Mouse (Mus musculus): ENCODE measurements at regions not wholly inside any gene's neighbourhood (a gene's known extent, or its start where the extent isn't known, plus 50 kb on each side); places are given as distances from the start of the nearest gene placed in this dataset.

DNA sequence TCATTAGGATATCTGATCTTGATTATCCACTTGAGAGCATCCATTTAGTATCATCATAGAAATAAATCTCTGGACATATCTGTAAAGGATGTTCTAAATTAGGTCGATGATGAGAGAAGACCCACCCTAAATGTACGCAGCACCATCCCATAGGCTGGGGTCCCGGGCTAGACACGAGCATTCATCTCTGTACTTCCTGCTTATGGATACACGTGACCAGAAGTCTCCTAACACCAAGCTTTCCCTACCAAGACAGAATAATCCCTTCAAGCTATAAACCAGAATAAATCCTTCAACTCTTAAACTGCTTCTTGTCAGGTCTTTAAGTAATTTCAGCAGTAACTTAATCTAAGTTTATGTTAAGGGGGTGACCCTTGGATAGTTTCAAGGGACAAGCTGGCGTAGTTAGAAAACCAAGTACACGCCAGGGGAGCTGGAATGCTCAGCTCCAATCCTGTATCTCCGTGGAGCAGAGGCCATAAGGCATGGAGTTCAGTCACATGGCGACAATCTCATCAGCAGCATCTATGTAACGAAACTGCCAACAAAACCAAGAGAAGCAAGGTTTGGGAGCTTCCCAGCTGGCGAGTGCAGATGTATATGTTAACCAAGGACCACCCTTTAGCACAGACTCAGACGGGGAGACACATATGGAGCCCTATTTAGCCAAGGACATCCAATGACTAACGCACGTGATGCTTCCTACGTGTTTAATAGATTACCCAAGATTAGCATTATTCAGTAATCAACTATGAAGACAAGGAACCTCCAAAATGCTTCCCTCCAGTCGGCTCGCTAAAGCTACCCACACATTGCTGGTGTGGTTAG, 76.3 kb upstream of the Spdye4c start:
- Histone ChIP-seq H3K9me3 (replicated peaks) (no peaks in the 10 kb centered on the region), H3K27me3 (replicated peaks) (no peaks in the 10 kb centered on the region), H3K9ac (replicated peaks) (no peak overlapping the region), H3K4me2 (no peak overlapping the region), H3K4me3 (replicated peaks) (no peak overlapping the region), H3K4me1 (no peaks in the 10 kb centered on the region), H3K27ac (replicated peaks) (no peak overlapping the region), H3K36me3 (no peaks in the 10 kb centered on the region)
- WGBS = 84% methylated on average over 17 of the region's 17 CpGs
- ATAC-seq (ENCODE audit: low FRiP score) = no peak

DNA sequence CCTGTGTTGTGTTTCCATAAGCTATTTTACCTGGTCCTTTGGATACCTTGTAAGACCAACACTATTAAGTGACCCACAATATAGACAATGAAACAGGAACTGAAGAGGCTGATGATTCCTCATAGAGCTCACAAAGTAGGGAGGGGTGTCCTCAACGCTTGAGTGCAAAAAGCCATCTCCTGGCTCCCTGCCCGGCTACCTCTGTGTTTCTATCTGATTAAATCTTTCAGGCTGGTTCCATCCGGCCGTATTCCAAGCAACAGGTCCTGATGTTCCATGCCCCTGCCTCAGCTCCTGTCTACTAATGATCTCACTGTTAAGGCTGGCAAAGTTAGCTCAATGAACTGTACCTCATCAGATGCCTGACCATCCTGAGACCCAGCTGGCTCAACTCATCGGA, 75.3 kb upstream of the Spdye4c start:
- WGBS = 78% methylated on average over 5 of the region's 5 CpGs
- no peak overlapping the region for H3K4me3 ChIP-seq (replicated peaks)
- no peaks in the 10 kb centered on the region for H3K9me3 ChIP-seq (replicated peaks)
- H3K4me2 ChIP-seq = no peak overlapping the region
- no peak overlapping the region for H3K9ac ChIP-seq (replicated peaks)
- no peak overlapping the region for H3K27ac ChIP-seq (replicated peaks)
- H3K36me3 ChIP-seq = no peaks in the 10 kb centered on the region
- no peaks in the 10 kb centered on the region for H3K4me1 ChIP-seq
- H3K27me3 ChIP-seq (replicated peaks) = no peaks in the 10 kb centered on the region
- ATAC-seq (ENCODE audit: low FRiP score) = no peak

DNA sequence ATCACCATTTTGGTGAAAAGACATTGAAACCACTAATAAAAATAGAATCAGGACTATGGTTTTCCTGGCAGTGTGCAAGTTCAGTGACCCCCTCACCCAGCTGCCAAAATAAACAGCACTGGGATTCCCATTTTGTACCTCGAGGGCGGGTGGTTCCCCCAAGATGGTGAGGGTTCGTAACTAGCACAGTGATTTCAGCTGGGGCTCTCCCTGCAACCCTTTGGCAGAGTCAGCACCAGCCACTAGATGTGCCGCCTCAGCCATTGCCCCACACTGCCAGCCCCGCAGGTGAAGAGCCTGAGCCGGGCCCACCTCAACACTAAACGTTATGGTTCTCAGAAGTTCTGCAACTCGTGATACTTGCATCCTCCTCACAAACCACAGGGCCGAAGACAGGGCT, 74.3 kb upstream of the Spdye4c start:
- Histone ChIP-seq H3K4me3 (replicated peaks) (no peak overlapping the region), H3K27me3 (replicated peaks) (no peaks in the 10 kb centered on the region), H3K9me3 (replicated peaks) (no peaks in the 10 kb centered on the region), H3K4me2 (no peak overlapping the region), H3K27ac (replicated peaks) (no peak overlapping the region), H3K4me1 (no peaks in the 10 kb centered on the region), H3K9ac (replicated peaks) (no peak overlapping the region), H3K36me3 (no peaks in the 10 kb centered on the region)
- 86% methylated on average over 9 of the region's 9 CpGs for WGBS
- no peak for ATAC-seq (ENCODE audit: low FRiP score)

DNA sequence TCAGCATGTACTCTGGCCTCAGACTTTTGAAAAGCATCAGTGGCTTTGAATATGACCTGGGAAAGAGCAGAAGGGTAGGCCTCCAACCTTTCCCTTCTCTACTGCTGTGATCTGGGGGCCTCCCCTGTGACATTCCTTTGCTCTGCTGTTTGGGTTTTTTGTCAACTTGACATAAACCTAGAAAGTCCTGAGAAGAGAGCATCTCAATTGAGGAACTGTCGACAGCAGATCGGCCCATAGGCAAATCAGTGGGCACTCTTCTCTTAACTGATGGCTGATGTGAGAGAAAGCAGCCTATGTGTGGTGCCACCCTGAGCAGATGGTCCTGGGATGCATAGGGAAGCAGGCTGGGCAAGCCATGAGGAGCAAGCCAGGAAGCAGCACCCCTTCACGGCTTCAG, 72.9 kb upstream of the Spdye4c start:
- Histone ChIP-seq H3K27ac (replicated peaks) (no peak overlapping the region), H3K9me3 (replicated peaks) (no peaks in the 10 kb centered on the region), H3K27me3 (replicated peaks) (no peaks in the 10 kb centered on the region), H3K9ac (replicated peaks) (no peak overlapping the region), H3K36me3 (no peaks in the 10 kb centered on the region), H3K4me1 (no peaks in the 10 kb centered on the region), H3K4me3 (replicated peaks) (no peak overlapping the region), H3K4me2 (no peak overlapping the region)
- 96% methylated on average over 3 of the region's 3 CpGs for whole genome bisulfite sequencing
- ATAC-seq (ENCODE audit: low FRiP score) = no peak

DNA sequence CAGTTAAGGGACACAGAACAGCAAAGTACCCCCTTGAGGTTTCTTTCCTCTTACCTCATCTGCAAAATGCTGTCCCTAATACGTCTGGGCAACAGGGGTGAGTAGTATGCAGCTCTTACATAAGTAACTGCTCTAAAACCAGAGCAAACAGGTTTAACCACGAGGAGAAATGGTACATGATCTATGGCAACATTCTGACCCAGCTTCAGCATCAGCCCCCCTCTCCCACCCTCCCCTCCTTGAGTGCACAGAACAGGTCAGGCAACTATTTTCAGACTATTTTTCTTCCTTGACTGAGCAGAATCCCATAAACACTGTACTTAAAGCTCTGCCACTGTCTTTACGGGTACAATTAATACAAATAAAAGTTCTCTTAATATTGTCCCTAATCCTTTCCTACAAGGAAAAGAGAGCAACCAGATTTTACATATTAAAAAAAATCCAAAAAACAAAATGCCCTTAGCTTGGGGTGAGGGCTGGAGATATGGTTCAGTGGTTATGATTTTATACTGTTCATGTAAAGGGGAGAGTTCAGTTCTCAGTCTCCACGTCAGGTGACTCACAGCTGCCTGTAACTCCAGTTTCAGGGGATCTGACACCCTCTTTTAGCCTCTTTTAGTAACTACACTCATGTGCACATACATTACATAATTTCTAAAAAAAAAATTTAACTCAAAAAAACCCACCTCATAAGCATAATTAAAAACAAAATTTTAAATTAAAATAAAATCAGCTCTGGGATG, 69.1 kb upstream of the Spdye4c start:
- H3K27me3 ChIP-seq (replicated peaks) = no peaks in the 10 kb centered on the region
- H3K9me3 ChIP-seq (replicated peaks) = no peaks in the 10 kb centered on the region
- H3K4me1 ChIP-seq = no peaks in the 10 kb centered on the region
- H3K9ac ChIP-seq (replicated peaks) = no peak overlapping the region
- no peaks in the 10 kb centered on the region for H3K36me3 ChIP-seq
- no peak for ATAC-seq (ENCODE audit: low FRiP score)
- no peak overlapping the region for H3K27ac ChIP-seq (replicated peaks)
- WGBS = 60% methylated on average over 4 of the region's 4 CpGs
- no peak overlapping the region for H3K4me2 ChIP-seq
- H3K4me3 ChIP-seq (replicated peaks) = no peak overlapping the region

DNA sequence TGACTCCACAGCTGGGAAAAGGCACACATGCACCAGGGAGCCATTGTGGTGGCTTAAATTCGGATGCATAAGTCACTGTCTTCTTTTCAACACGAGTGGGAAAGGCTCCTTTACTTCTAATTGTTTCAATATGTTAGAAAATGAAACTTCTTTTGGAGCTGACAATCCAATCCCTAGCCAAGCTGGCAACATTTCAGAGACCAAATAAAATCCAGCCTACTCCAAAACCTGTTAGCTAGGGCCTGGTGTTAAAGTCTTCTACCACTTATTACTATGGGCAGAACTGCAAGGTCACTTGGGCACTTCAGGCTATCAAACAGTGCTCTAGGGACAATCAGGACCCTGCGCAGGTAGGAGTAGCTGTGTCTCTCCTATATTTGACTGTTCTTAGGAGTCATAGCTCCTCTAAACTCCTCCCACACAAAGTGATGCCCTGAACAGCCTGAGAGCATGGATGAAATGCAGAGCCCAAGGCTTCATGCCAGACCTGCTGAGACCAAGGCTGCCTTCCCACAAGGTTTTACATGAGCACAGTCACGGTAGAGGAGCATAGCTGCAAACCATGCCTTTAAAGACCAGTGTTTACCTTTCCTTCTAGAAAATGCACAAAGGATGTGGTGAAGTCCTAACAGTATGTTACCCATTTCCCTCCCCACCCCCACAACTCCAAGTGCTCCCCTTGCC, 67.4 kb upstream of the Spdye4c start:
- Histone ChIP-seq H3K4me3 (replicated peaks) (no peak overlapping the region), H3K4me2 (no peak overlapping the region), H3K9ac (replicated peaks) (no peak overlapping the region), H3K27me3 (replicated peaks) (no peaks in the 10 kb centered on the region), H3K4me1 (no peaks in the 10 kb centered on the region), H3K9me3 (replicated peaks) (no peaks in the 10 kb centered on the region), H3K27ac (replicated peaks) (no peak overlapping the region), H3K36me3 (no peaks in the 10 kb centered on the region)
- 79% methylated on average over 4 of the region's 4 CpGs for WGBS
- no peak for ATAC-seq (ENCODE audit: low FRiP score)

DNA sequence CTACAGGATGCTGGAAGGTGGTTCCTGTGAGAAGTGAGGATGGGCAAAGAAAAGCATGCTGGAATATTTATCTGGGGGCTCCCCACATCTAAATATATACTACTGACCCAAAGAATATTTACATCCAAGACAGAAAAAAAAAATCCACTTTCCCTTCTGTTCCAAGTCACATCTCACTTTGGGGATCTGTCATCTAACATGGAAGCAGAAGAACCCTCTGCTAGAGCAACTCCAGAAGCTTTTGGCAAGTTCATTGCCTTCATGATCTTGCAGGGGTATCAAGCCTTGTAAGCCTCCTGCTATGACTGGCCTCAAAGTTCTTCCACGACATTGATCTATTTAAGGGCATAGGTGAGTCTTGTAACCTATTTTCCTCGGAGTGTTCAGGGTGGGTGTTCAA, 64.9 kb upstream of the Spdye4c start:
- Histone ChIP-seq H3K27me3 (replicated peaks) (no peaks in the 10 kb centered on the region), H3K4me2 (no peak overlapping the region), H3K4me1 (no peaks in the 10 kb centered on the region), H3K9me3 (replicated peaks) (no peaks in the 10 kb centered on the region), H3K9ac (replicated peaks) (no peak overlapping the region), H3K4me3 (replicated peaks) (no peak overlapping the region), H3K27ac (replicated peaks) (no peak overlapping the region), H3K36me3 (no peaks in the 10 kb centered on the region)
- WGBS = 84% methylated on average over 2 of the region's 2 CpGs
- ATAC-seq (ENCODE audit: low FRiP score) = no peak

DNA sequence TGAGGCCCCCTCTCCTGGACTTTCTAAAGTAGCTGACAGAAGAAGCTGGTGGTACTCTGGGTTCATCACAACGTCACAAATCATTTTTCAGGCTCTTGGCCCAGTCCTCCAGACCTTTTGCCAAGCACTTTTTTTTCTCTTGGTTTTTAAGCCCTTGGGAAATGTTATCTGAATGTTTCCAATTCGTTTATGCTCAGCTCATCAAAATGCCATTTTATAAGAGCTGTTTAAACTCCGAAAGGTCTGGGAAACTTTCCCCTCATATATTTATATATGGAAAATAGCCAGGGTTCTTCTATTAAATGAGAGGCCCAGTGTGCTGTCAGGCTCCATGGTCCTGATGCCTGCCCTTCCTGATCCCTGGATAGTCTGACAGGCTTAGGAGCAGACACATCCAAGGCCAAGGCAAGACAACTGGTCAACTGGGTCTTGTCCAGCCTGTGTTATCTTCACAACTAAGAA, 64.1 kb upstream of the Spdye4c start:
- H3K27ac ChIP-seq (replicated peaks) = no peak overlapping the region
- WGBS = 77% methylated on average over 3 of the region's 3 CpGs
- H3K9me3 ChIP-seq (replicated peaks) = no peaks in the 10 kb centered on the region
- H3K4me3 ChIP-seq (replicated peaks) = no peak overlapping the region
- no peaks in the 10 kb centered on the region for H3K27me3 ChIP-seq (replicated peaks)
- no peaks in the 10 kb centered on the region for H3K36me3 ChIP-seq
- H3K4me2 ChIP-seq = no peak overlapping the region
- no peaks in the 10 kb centered on the region for H3K4me1 ChIP-seq
- no peak for ATAC-seq (ENCODE audit: low FRiP score)
- H3K9ac ChIP-seq (replicated peaks) = no peak overlapping the region

DNA sequence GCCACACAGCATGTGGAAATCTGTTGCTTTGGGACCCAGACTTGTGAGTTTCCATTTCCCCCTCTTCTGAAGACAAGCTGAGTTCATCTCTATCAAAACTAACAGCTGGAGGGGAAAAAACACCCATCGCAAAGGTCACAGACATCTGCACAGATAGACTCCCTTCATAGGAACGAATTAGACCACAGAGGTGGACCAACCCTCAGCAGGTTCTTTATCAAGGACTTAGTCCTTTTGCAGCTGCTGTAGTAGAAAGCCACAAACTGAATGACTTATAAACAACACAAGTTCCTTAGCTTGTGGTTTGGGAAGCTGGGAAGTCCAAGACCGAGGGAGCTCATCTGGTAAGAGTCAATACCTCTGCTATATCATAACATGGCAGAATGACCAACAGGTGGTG, 54.7 kb upstream of the Spdye4c start:
- no peaks in the 10 kb centered on the region for H3K36me3 ChIP-seq
- 91% methylated on average over 3 of the region's 3 CpGs for WGBS
- ATAC-seq (ENCODE audit: low FRiP score) = no peak

DNA sequence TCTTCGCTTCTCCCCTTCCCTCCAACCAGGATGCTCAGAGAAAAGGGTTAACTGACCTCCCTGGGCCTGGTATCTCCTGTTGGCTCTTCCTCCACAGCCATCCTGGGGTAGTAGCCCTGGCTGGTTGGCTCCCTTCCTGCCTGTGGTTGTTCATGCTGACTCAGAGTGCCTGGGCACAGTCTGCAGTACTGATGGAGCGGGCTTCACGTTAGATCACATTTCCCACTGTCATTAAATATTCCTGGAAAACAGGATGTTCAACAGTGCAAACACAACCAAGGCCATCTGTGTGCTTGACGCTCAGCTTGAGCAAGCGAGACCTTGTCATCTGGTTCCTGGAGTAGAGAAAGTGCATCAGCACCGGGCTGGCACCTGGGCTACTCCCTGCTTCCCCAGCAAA, 53.6 kb upstream of the Spdye4c start:
- no peaks in the 10 kb centered on the region for H3K9me3 ChIP-seq (replicated peaks)
- H3K4me1 ChIP-seq = no peaks in the 10 kb centered on the region
- no peak for ATAC-seq (ENCODE audit: low FRiP score)
- H3K4me3 ChIP-seq (replicated peaks) = no peak overlapping the region
- WGBS = 82% methylated on average over 6 of the region's 6 CpGs
- H3K9ac ChIP-seq (replicated peaks) = no peak overlapping the region
- no peaks in the 10 kb centered on the region for H3K36me3 ChIP-seq
- H3K4me2 ChIP-seq = no peak overlapping the region
- no peak overlapping the region for H3K27ac ChIP-seq (replicated peaks)
- no peaks in the 10 kb centered on the region for H3K27me3 ChIP-seq (replicated peaks)

More for the DNA sequence above, 54.7 kb upstream of the Spdye4c start:
- H3K27me3 ChIP-seq (replicated peaks) = no peaks in the 10 kb centered on the region
- H3K4me3 ChIP-seq (replicated peaks) = no peak overlapping the region
- H3K4me1 ChIP-seq = no peaks in the 10 kb centered on the region
- no peaks in the 10 kb centered on the region for H3K9me3 ChIP-seq (replicated peaks)
- no peak overlapping the region for H3K9ac ChIP-seq (replicated peaks)
- no peak overlapping the region for H3K4me2 ChIP-seq
- H3K27ac ChIP-seq (replicated peaks) = no peak overlapping the region

DNA sequence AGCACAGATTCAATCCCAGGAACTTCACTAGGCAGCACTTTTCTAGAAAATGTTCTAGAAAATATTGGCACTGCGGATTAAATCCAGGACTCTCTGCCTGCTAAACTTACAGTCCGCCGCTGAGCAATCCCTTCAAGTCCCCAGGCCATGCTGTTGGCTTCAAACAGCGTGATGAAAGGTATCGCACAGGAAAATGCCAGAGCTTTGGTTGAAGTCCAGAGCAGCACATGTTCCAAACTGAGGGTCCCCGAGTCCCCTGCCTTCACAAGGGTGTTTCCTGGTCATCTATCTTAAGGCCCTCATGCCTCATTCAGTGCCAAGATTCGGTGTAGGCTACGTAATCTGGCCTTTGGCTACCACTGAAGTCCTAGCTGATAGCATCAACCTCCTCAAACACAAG, 52.3 kb upstream of the Spdye4c start:
- H3K4me1 ChIP-seq = no peaks in the 10 kb centered on the region
- H3K36me3 ChIP-seq = no peaks in the 10 kb centered on the region
- H3K27me3 ChIP-seq (replicated peaks) = no peaks in the 10 kb centered on the region
- H3K4me3 ChIP-seq (replicated peaks) = no peak overlapping the region
- H3K9me3 ChIP-seq (replicated peaks) = no peaks in the 10 kb centered on the region
- H3K4me2 ChIP-seq = no peak overlapping the region
- H3K27ac ChIP-seq (replicated peaks) = no peak overlapping the region
- H3K9ac ChIP-seq (replicated peaks) = no peak overlapping the region
- WGBS = 94% methylated on average over 8 of the region's 8 CpGs
- no peak for ATAC-seq (ENCODE audit: low FRiP score)

All from neural tube, embryonic 15.5 days (tissue).